Mouse (Mus musculus): ENCODE data around the gene Ddx10.

The Ddx10 gene

DNA sequence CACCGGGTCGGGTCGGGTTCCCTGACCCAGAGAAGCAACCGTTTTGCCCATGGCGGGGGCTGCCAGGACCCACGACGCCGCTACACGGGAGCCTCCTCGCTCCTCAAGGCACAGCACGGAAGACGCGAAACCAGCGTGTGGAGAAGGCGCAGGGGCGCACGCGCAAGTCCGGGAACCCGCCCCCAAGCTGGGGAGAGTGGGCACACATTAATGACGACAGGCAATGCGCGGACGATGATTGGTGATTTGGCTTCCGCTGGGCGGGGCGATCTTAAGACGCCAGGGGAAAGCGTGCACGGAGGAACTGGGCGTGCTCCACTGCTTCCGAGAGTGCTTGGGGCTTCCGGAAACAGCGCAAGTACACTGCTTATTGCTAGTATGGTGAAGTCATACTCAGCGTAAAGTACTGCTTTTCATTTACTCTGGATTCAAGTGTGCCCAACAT is at the start of gene Ddx10:
Ddx10 (minus strand) TSS at position 101 of the 445 bp plus-strand sequence.
- DNase-seq (ENCODE audit: low spot score in 2 of 2), result peak; percentile 96 to 97

DNA sequence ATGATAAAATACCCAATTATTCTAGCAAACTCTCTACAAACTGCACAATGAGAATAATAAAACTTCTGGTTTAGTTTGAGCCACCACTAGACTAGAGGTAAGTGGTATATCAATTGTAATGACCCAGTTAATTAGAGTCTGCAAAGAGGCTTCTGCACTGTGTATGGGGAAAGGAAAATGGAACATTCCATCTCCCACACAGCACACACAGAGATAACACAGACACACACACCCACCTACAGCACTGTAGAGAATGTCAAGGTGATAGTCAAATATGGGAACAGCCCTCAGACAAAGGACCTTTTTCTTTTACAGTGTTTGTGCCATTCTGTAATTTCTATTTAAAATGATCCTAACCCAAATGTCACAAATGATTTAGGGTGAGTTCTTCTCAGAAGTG is 45.0 kb upstream of the Ddx10 start:
- no peak for DNase-seq (ENCODE audit: low spot score in 2 of 2)

DNA sequence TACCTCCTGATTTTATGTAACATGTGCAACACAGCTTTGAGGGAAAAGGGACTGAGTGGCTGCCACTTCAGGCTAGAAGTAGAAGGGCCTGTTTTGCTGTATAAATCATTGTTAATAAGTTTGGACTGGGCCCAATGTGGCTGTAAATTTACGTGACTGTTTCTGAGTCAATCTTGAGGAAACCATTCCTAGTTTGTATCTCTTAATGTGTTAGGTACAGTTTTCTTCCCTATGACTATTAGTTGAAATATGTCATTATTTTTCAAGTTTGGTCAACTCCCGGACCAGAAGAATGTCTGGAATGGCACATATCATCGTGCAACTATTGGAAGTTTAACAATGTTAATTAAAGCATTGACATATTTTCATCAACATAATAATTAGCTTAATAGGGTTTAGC is 42.2 kb upstream of the Ddx10 start:
- DNase-seq (ENCODE audit: low spot score in 2 of 2), result no peak

DNA sequence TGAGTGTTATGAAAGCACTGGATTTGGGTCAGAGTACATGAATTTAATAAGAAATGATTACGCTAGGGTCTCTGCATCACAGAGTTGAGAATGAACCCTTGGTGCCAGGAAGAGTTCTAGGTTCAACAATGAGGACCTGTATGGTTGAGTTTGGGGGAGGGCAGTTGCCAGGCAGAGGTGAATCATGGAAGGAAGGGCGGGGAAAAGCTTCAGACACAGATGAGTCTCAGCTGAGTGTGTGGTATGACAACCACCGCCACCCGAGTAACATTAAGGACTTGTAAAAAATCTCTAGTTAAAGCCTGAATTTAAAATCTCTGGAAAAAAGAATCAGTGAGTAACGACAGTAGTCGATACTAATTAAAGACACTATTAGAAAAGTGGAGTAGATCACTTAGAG is 38.9 kb upstream of the Ddx10 start:
- no peak for DNase-seq (ENCODE audit: low spot score in 2 of 2)

DNA sequence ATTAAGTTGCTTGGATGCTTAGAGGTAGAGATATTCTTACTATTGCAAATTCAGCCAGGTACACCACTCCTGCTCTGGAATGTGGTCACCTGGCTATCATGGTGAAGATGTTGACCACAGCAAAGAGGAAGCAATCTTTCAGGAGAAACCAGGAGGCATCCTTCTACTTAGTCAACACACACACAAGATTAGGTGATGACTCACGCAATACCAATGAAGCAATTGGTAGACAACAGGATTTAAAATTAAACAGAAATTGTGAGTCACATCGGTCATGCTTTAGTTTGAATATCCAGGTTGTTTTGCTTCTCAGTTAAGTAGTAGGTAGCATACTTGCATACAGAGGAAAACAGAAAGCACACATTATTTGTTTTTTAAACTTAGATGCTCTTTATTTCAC is 31.1 kb upstream of the Ddx10 start:
- no peak for DNase-seq (ENCODE audit: low spot score in 2 of 2)

DNA sequence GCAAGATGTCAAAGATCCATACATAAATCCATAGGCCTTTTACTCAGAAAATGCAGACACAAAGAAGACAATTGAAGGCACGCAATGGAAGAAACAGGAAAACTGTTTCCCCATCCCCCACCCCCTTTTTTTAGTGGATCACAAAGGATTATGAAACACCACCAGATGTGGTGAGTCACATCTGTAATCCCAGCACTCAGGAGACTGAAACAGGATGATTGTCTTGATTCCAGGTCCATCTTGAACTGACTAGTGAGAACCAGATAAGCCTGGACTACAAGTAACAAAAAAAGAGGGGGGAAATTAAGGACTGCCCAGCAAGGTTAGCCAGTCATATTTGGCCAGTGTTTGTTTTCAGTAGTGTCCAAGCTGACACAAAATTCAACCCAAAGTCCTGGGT is 28.5 kb upstream of the Ddx10 start:
- no peak for DNase-seq (ENCODE audit: low spot score in 2 of 2)

DNA sequence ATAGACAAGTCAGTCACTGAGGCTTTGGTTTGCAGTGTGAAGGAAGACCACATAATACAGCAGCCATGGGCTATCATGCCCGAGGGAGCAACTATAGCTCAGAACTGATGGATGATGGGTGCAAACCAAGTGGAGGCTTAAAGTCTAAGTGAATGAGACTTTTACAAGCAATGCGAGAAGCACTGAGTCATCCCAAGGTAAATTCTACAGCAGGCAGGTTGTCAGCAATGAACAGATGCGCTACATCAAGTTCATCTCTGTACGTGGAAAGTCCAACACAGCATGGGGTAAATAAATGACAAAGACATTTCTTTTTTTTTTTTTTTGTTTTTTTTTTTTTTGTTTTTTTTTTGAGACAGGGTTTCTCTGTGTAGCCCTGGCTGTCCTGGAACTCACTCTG is 24.9 kb upstream of the Ddx10 start:
- DNase-seq (ENCODE audit: low spot score in 2 of 2), result no peak

DNA sequence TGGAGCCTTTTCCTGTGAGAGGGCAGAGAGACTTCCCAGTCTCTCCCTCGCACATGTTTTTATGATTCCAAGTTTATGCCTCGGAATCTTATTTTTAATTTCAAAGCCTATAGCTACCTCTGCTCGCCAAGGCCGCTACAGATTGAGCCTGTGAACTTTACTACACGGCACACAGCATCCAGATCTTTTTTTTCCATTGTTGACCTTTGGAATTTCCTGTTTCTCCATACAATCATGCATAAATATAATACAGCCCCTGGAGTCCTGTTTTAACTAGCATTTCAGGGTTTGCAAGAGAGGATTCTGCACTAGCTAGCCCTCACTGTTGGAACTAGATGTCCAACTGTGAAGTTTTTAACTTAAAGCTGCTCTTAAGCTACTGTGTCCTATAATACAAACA is 24.4 kb upstream of the Ddx10 start:
- no peak for DNase-seq (ENCODE audit: low spot score in 2 of 2)

DNA sequence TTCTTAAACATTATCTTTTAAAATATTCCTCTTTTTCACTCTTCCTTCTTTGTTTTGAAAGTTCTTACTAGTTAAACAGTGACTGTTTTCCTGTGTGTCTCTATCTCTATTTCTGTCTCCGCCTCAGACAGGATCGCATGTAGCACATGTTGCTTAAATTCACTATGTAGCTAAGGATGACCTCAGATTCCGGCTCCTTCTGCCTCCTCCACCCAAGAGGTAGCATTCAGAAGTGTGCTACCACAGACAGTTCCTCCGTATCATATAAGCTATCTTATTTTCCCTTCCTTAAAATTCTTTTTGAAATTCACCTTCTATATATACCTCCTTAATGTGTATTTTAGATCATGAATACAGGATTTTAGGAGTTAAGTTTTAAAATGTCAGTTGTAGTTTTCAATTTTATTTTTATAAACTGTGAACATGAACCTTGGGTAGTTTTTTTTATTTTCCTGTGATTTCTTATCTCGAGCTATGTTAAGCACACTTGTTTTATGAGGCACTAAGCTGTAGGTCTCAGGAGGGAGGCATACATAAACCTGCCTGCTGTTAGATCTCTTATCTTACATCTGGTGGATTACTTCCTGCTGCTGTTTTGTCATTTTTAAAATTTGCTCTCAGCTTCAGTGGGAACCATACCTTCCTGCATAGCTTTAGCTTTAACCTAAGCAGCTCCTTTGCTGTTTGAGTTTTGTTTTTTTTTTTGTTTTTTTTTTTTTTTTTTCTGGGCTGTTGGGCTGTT is 23.6 kb upstream of the Ddx10 start:
- DNase-seq (ENCODE audit: low spot score in 2 of 2), result peak in 1 of 2 experiments; percentile 17

DNA sequence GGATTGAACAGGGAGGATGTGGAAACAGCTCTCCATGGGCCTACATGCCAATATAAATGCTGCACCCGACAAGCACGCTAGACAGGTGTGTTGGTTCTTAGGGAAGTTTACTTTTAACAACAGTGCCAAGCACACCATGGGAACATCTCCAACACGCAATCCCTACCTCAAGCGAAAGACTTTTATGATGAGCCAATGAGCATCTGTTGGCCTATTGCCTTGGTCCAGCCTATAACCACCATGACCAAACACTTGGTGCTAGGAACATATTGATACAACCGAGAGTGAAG is 21.6 kb upstream of the Ddx10 start:
- no peak for DNase-seq (ENCODE audit: low spot score in 2 of 2)

DNA sequence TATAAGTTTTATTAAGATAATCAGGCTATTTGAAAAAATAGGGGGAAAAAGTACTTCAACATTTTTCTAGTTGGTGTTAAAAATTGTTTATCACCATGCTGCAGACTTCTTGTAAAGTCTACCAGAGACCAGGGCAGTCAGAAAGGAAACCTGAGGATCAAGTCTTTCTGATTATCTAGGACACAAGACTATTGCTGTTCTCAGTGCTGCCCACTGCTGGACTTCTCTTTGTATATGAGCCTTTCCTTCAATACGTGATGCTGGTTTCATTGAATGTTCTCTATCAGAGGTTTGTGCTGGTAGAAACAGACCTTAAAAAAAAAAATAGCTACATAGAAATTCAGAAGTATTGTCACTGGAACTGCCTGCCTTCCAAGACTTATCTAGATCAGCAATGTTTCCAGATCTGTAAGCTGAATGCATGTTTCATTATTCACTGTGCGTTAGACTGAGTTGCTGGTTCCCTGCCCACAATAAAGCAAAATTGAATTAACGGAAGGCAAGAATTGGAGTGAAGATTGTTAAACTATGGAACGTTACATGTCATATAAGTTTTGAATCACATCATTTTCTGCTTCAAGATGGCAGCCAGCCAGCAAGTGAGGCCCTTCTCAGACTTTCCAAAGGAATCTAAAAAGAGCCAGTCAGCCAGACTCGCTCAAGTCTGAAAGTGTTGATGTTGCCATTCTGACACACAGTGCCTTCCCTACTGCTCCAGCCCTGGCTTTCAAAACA is 21.0 kb upstream of the Ddx10 start:
- DNase-seq (ENCODE audit: low spot score in 2 of 2), result no peak

DNA sequence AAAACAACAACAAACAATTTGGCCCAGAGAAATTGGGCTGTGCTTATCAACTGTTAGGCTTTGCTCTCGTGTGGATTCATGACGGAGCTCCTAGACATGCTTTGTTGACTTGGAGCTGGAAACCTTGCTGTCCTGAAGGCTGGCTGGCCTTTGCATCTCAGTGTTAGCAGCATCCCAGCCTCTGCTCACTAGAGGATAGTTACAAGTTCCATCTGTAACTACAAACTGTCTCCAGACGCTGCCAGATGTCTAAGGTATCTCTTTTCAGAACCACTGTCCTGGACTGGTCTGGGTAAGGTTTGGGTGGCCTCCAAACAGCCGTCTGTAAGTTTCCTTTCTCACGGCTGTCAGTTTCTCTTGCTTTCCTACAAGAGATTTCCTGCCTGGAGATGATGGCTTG is 20.2 kb upstream of the Ddx10 start:
- no peak for DNase-seq (ENCODE audit: low spot score in 2 of 2)

DNA sequence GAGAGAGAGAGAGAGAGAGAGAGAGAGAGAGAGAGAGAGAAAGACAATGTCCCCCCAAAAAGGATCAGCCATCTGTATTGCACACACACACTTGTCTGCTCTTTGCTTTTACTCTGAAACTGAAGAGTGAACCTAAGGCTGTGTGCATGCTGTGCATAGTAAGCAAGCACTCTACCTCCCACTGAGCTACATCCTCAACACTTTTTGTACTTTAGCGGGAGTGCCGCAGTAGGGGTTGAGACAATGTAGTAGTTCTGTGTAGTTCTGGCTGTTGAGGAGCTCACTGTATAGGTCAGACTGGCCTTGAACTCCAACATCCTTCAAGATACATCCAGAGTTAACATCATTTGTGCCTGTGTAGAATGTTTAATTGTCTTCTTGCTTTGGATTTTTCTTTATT is 17.7 kb upstream of the Ddx10 start:
- DNase-seq (ENCODE audit: low spot score in 2 of 2), result no peak

DNA sequence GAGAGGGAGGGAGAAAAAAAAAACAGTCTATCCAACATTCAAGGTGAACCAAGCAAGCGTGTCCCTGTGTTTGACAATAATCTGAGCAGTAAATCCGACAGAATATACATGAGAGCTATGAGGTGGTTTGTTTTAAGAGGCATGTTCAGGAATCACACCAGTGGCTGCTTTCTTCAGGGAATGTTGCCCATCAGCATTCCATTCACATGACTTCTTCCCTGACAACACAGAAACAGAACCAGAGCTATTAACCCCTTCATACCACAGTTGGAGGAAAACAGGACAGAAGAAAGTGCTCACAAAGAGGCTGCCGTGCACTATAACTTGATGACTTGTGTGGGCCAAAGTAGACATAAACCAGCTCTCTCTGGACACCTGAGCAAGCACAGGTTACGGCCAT is 16.5 kb upstream of the Ddx10 start:
- no peak for DNase-seq (ENCODE audit: low spot score in 2 of 2)

DNA sequence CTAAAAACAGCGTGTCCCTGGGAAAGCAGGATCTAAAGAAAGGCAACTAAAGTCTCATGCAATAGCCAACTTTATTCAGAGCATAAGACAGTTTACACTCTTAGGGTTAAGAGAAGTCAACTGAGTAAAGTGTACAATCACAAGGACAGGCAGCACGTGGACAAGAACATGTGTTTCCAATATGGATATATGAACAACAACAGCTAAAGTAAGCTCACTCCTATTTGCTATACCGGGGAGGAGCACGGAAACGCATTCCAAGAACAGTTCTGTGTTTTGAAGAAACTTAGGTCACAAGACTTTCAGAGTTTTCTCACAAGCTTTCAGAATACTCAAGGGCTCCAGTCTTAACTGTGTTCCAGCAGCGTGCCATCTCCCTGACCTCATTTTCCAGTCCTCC is 10.3 kb upstream of the Ddx10 start:
- no peak for DNase-seq (ENCODE audit: low spot score in 2 of 2)

DNA sequence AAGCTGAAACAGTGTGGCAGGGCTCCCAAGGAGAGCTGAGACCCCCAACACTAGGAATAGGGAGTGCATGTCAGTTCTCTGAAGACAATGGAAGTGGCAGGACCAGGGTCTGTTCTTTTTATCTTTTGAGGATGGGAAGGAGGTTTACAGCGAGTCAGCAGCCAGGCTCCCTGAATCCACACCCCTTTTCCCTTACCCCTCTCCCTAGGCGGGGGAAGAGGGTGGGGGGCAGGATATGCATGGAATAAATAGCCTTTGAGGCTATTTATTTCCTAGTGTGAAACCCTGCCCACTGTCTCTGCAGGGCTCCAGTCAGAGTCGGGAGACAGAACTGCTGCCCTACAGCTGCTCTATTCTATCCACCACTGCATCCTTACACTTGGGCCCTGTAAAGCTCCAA is 9.9 kb upstream of the Ddx10 start:
- DNase-seq (ENCODE audit: low spot score in 2 of 2), result no peak

DNA sequence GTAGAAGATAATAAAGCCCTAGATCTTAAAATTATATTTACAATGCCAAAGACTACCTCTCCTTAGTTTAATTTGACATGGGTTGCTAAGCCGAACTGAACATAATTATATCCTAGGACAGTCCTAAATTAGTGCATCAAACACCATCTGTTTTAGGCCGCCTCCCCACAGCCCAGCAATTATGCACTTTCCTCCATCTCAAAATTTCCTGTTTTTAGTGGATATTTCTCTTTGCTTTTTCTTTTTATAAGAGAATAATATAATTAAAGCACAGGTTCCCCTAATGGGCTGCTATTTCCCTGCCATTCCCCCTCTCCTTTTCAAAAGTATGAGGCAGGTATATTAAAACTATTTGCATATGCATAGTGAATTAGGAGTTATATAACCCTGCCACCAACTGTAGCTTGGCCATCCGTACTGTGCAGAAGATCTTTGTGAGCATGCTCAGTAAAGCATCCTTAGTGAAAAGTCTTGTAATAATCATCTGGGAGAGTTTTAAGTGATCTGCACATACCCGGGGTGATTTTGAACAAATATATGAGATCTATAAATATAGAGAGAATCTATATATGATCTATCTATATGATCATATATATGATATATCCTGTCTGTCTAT is 8.9 kb upstream of the Ddx10 start:
- no peak for DNase-seq (ENCODE audit: low spot score in 2 of 2)

DNA sequence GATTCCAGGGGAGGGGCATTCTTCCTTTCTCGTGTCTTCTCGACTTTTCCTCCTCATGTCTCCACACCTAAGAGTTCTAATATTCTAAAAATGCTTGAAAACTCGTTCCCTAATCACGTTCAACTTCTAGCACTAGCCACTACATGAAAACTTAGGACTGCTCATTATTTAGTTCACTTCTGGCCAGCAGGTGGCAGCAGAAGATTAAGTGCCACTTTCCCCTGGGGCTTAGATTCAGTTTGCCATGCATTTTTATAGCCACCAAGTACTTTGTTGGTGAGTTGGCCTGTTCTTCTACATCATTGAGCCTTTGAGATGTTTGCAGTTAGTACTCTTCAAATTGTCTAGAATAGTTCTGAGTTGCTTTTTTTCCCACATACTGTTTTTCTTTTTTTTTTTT is 6.5 kb upstream of the Ddx10 start:
- DNase-seq (ENCODE audit: low spot score in 2 of 2), result peak; percentile 38 to 76

DNA sequence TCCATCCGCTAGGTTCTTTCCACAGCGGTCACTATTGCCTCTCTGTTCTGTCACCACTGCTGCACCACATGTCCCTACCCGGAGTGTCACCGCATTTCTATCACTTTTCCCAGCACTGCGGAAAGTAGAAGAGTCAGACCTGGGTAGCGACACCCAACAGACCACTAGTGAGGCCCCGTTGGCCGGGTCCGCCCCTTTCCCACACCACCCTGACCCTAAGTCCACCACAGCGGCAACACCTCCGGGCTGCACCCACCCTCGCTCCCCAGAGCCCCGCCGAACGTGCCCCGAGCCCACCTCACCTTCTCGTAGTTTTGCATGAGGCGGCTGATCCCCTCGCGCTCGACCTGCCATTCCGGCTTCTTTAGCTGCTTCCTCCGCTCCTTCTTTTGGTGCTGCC is 337 bp downstream of the Ddx10 start:
- DNase-seq (ENCODE audit: low spot score in 2 of 2), result no peak

DNA sequence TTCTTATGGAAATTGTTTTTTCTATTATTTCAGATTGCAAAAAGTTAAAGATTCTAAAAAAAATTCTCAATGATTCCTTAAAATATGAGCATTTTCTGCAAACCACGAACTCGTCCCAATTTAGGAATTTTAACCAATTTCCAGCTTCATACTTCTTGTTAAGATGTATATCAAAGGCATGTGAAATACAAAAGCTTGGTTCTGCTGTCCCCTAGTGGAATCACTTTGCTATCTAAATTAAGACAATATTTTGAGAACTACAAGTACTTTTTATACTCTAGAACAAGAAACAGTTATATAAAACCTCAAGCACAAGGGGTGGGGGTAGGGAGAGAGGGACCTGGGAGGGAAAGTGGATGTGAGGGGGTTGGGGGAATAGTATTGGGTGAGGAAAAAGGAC is 29.7 kb downstream of the Ddx10 start:
- DNase-seq (ENCODE audit: low spot score in 2 of 2), result no peak

DNA sequence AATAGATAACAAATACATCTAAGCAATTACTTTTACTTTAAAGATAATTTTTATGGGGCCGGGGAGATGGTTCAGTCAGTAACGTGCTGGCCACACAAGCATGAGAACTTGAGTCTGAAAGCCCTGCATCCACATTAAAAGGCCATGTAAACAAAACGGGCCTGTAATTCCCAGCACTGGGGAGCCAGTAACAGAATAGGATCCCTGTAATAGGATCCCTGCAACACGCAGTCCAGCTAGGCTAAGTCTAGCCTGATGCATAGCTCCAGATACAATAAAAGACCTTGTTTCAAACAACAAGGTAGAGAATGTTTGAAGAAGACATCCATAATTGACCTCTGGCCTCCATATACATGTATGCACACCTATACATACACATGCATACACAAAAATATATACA is 39.6 kb downstream of the Ddx10 start:
- no peak for DNase-seq (ENCODE audit: low spot score in 2 of 2)

DNA sequence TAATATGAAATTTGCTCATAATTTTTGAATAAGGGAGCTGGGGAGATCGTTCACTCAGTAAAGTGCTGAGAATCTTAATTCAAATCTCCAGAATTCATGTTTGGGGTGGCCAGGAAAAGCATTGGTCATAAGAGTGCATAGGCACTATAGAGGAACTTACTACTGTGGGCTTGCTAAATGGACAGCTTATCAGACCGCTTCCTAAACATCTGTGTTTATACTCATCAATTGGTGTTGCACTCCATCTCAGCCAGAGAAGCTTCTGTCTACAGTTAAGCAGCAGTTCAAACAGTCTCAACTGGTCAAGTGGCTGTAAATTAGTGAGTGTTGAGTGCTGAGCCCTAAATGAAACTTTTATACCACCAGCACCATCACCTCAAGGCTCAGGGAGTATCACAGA is 73.3 kb downstream of the Ddx10 start:
- DNase-seq (ENCODE audit: low spot score in 2 of 2), result no peak

DNA sequence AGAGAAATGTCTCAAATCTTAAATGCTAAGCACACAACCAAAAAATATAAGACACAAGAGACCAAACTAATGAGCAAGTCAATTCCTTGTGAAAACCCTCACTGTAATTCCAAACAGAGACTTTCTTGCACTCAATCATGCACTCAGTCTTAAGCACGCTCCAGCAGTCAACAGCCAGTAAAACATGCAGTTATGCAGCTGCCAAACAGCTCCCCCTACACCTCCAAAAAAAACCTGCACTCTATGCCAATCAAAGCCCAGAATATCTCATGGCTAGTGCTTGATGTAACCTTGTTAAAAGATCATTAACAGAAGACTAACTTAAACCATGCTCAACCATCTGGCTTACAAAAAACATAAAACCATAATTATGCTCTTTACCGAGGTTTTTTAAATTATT is 74.6 kb downstream of the Ddx10 start:
- peak in 1 of 2 experiments; percentile 4 for DNase-seq (ENCODE audit: low spot score in 2 of 2)

Data from thymus, postnatal 10 days (tissue).